Mouse (Mus musculus) thymus, adult 2 months (tissue): Measurements from ENCODE around the gene Hsd17b14.

Source experiments
- CTCF ChIP-seq: fragments of 200-500 bp; IDR thresholded peaks from 2 replicates; pipeline ENCODE4 v1.5.1; 2012; ENCODE audit warnings: mild to moderate bottlenecking, control low read depth, low read length, moderate library complexity, borderline replicate concordance; ENCODE audit not compliant: control insufficient read depth, poor library complexity, insufficient read depth; ENCODE audit errors: extremely low read depth
- POLR2A ChIP-seq: fragments of 200-500 bp; IDR thresholded peaks from 2 replicates; pipeline ENCODE4 v1.6.1; 2012; ENCODE audit warnings: mild to moderate bottlenecking, low read length, control low read depth, moderate library complexity; ENCODE audit not compliant: control insufficient read depth, poor library complexity, insufficient read depth; ENCODE audit errors: extremely low read depth

DNA sequence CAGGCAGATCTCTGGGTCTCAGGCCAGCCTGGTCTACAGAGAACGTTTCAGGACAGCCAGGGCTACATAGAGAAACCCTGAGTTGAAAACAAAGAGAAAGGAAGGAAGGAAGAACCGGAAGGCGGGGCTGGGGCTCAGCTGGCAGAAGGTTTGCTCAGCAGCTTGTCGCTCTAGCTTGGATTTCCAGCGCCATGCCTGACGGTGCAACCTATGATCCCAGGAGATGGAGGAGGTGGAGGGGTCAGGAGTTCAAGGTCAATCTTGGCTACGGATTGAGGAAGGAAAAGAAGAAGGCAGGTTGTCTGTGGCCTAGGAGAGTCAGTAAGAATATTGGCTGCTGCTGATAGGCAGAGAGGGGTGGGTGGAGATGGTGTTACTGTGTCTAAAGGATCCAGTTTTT, 5.5 kb downstream of the Hsd17b14 start:
- TF ChIP-seq CTCF: no peak
- no peak for TF ChIP-seq POLR2A
